Mouse (Mus musculus): ENCODE measurements at regions not wholly inside any gene's neighbourhood (a gene's known extent, or its start where the extent isn't known, plus 50 kb on each side); places are given as distances from the start of the nearest gene placed in this dataset.

DNA sequence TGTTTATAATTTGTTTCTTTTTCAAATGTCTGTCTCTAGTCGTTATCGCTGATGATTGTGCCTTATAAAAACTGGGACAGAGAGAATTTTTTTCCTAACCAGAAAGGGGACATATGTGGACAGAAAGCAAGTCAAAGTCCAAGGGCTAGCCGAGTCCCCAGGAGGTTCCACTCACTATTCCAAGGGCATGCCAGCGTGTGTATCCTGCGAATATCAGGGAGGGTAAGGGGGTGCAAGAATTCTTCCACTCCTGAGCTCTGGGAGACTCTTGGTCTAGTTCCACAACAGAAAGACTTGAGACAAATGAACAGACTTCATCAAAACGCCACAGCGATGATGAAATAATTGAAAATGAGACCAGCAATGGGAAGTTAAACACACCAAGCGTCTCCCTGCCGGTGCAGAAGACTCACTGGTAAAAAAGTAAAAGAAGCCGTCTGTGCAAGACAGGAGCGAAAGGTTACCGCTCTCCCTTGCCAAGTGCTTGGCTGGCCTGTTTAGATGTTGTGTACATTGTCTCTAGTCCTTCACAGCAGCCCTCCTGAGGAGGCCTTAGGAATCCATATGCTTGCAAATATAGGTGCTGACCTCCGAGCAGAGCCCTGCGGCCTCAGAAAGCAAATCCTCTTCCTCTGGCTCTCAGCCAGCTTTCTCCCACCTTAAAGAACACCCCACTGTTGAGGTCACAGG lies 69.9 kb upstream of the Rgma start:
- in situ Hi-C loops (cut with MboI; ENCODE audit: unreplicated experiment in 2 of 2) = no loop called here

DNA sequence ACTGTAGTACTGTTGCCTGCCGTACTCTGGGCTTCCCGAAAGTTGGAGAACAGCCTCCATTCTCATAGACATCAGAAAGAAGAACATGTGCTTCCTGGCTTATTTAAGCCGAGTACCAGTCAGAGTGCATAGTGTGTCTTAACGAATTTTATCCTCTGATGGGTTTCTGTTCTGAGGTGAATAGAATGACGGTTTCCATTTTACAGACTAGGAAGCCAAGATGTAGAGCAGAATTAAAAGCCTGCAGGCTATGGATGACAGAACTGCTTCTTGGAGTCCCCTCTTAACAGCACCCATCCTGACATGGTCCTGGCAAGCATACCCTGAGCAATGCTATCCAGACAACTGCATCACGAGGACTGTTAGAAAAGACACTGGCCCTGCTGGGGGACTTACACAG lies 69.0 kb upstream of the Rgma start:
- in situ Hi-C loops (cut with MboI; ENCODE audit: unreplicated experiment in 2 of 2) = no loop called here

DNA sequence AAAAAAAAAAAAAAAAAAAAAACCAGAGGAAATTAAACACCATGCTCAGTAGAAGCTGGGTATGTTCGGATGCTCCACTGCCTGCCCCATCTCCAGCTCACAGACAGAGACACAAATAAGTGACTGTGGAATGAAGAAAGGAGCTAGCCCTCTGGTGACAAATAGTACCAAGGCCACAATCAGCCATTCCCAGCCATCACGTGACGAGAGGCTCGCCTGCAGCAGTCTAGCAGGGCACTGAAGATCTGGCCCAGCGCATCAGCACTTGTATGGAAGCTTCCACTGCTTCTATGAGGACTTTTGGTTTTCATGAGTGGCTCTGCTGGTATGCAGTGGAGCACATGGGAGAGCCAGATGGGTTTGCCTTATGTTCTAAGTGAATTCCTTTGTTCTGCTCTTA lies 68.6 kb upstream of the Rgma start:
- in situ Hi-C loops (cut with MboI; ENCODE audit: unreplicated experiment in 2 of 2) = no loop called here

DNA sequence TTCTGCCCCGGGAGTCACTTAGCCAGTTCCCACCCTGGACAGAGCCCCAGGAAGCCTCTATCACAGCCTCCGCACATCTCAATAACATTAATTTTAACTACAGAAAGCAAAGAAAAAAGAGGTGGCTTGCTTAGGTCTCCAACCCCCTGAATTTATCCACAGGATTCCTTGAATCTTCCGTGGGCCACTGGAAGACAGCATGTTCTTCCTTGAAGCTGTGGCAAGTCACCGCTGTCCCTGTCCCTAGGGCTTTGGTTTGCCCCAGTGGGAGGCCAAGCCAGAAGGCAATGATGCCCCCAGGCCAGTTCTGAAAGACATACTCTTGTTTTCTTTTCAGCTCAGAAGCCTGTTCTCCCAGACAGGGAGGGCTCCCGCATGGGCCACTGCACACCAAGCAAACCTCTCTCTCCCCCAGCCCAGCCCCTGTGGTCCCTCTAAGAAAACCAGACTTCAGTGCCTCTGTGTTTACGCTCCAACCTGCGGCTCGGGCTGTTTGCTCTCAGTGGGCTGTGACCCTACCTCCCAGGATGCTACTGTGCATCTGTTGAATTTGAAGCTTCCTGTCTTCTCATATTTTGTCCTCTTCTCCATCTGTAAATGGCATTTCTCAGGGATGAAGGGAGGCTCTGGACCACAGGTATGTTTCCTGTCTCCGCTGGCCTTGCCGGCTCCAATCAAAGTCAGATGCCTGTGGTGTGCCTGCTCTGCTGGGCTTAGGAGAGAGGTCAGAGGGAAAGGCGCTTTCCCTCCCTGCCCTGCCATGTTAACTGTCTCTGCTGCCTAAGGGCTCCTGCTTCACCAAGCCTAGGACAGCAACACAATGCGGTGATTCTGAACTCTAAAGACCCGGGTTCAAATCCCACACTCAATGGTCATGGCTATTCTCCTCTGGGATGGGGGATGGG lies 67.5 kb upstream of the Rgma start:
- in situ Hi-C loops (cut with MboI; ENCODE audit: unreplicated experiment in 2 of 2) = no loop called here

DNA sequence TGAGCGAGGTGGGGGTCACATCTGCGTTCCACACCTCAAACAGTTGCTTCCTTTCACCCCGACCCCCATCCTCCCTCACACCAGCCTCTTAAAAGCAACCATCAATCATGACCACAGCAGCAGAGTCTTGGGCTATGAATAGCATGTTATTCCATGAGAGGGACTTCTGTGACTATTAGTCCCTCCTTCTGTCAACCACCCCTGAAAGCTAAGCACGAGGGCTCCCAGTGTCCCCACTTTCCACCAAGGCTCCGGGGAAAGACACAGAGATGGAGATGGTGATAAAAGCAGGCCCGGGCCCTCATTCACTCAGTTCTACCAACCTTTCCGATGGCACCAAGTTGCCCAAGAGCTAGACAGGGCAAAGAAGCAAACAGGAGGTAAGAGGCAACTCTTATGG lies 66.3 kb upstream of the Rgma start:
- in situ Hi-C loops (cut with MboI; ENCODE audit: unreplicated experiment in 2 of 2) = no loop called here

DNA sequence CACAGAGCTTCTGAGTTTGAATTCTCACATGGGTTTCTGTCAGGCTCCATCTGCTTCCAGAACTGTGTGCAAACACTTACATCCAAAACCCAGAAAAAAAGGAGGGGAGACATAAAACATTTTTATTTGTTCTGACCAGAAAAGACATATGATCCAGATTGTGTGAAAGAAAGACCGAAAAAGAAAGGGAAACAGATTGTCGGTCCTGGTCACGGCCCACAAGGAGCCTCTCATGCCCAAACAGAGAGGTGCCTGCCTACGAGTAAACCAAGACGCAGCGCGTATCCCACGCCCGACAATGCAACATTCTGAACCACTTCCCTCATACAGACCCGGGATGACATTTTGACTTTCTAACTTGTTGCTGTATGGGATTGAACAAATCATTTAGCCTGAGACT lies 65.3 kb upstream of the Rgma start:
- in situ Hi-C loops (cut with MboI; ENCODE audit: unreplicated experiment in 2 of 2) = no loop called here

DNA sequence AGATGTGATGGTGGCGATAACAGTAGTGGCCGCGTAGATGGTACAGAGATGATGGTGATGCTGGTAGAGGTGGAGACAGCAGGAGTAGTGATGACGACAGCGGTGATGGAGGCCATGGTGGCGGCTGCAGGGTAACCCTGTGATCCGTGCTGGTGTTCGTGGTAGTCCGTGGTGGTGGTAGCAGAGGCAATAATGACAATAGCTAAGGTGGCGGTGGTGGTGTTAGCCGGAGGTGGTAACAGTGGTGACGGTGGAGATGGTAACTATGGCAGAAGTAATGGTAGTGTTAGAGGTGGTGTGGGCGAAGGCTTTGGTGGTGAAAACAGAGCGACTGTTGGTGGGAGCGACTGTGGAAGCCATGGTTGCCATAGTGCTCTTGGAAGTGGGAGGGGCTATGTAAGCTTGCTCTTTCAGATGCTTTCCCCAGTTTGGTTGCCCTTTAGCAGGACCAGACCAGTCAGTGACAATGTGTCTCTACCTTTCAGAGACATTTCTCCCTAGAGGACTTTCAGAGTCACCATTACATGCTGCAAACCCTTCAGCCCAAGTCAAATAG lies 64.7 kb upstream of the Rgma start:
- in situ Hi-C loops (cut with MboI; ENCODE audit: unreplicated experiment in 2 of 2) = no loop called here

DNA sequence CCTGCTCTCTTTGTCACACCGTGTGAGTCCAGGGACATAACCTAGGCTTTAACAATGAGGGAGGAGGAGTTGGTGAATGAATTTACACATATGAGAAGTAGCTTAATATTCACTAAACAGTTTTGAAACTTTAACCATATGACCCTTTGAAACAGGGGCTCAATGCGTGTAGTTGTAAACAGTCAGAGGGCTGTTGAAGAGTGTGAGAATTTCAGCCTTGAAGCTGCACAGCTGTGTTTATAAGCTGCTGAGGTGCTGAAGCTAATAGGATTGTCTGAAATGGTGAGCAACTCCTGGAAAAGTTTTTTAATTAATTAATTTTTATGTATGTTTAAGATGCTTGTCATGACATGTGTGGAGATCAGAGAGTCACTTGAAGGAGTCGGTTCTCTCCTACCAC lies 59.8 kb upstream of the Rgma start:
- in situ Hi-C loops (cut with MboI; ENCODE audit: unreplicated experiment in 2 of 2) = no loop called here

DNA sequence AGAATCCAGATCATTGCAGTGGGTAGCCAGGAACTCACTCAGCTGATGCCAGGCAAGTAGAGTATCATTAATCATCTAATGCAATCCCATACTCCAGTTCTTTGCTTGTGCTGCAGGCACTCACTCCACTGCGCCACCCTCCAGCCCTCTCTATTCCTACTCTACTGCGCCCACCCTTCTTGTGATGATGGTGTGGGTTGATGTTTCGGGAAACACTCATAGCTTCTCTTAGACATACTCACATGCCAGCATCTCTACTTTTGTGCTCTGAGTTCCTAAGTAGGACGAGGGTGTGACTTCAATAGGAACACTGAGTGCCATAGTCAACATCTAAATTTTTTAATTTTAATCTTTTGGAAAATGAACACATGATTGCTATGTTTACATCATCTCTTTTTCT lies 57.7 kb upstream of the Rgma start:
- in situ Hi-C loops (cut with MboI; ENCODE audit: unreplicated experiment in 2 of 2) = no loop called here

DNA sequence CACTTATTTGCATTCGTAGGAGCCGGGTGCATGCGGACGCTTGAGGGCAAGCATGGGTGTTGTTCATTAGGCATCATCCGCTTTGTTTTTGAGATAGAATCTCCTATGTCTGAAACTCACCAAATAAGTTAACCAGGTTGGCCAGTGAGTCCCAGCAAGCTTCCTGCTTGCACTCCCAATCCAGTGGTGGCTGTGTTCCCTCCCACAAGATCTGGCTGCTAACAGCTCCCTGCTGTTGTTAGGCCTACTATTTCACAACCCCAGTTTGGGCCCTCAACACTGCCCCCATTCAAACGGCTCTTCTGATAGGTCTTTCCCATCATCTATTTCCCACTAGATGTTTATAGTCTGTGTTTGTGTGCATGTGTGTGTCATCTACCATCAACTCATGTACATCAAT lies 56.3 kb upstream of the Rgma start:
- in situ Hi-C loops (cut with MboI; ENCODE audit: unreplicated experiment in 2 of 2) = no loop called here

DNA sequence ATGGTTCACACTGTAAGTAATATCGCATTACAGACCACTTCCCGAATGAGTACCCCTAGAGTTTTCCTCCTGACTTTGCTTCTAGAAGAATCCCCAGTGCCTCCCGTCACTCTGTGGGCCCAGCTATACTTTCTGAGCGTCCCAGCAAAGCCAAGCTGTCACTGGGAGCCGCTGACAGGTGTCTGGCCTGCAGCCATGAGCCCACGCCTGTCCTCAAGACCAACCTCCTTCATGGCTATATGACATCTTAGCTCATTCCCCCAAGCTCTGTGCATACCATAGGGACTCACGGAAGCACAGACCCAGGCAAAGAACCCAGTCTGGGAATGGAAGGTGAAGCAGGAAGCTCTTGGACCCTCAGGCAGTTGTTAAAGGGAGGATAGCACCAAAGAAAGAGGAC lies 55.3 kb upstream of the Rgma start:
- in situ Hi-C loops (cut with MboI; ENCODE audit: unreplicated experiment in 2 of 2) = no loop called here

DNA sequence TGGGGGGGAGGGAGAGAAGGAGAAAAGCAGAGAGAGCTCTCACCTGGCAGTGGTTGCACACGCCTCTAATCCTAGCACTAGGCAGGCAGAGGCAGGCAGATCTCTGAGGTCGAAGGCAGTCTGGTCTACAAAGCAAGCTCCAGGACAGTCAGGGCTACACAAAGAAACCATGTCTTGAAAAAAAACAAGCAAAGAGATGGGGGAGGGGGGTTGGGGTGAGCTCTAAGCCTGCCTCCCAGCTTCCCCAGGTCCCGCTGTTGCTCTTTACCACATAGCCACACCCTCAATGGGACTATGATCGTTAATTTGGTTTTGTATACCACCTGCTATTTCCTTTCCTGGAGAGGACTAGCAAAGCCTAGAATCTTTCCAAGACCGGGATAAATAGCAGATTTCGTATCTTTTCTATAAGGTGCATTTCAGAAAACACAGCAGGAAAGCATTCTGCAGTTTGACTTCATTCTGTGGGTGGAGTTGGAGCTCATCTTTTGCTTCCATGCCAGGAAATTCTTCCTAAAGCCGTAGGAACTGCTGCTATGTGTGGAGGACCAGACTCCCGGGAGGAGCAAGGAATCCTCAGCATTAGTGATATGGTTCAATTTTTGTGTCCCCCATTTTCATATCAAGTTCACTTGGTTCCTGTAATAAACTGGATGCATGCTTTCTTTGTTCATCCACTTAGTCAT lies 52.7 kb upstream of the Rgma start:
- in situ Hi-C loops (cut with MboI; ENCODE audit: unreplicated experiment in 2 of 2) = no loop called here

DNA sequence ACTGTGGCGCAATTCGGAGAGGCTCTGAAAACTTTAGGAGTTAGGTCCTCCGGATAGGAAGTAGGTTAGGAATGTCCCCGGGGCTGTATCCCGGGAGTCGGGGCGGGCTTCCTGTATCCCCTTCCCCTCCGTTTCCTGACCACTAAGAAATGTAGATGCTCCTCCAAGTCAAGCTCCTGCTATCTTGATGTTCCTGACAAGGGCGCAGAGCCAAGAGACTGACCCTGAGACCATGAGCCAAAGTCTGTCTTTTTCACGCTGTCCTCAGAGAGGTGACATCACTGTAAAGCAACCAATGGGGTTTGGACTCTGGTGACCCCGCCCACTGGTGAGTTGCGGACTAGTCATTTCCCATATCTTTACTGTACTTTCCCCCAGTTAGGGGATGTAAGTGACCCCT lies 51.8 kb upstream of the Rgma start:
- in situ Hi-C loops (cut with MboI; ENCODE audit: unreplicated experiment in 2 of 2) = no loop called here

DNA sequence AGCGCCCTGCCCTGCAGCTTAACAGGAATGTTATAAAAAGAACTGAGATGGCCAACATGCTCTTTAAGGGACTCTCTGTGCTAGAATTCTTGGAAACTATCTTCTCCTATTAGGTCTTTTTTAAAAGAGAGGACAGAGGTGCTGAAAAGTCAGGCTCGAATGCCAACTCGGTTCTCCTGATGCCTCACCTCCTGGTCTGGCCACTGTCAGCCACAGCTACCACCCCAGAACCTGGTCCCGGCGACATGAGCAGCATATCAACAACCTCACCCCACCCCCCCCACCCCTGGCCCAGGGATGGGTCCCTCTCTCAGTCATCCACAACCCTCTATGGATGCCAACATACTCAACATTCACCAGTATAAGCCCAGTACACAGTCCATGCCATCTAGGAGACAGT lies 49.8 kb upstream of the Rgma start:
- in situ Hi-C loops (cut with MboI; ENCODE audit: unreplicated experiment in 2 of 2) = no loop called here

Measured in v-Abl transformed pro-B cells (cell line).